ENCODE assay signal across 15 mouse cellular contexts in the genomic region with DNA sequence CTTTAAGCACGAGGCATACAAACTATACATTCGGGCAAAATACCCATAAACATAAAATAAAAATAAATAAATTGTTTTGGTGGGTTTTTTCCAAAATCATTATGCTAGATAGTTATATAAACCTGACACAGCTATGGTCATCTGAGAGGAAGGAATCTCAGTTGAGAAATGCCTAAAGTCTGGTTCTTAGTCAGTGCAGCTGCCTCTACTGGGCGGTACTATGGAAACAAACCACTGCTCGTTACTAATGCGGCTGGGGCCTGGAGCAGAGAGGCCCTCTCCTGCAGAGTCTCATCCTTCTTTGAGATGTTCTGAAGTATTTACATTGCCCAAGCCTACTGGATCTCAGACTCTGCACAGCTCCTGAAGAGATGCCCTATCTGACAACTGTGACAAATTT.
"Had no signal": no experiment of that assay in that cellular context is flagged by ENCODE, and none has a peak within 500 bp of the region (broad histone marks: within the 10 kb centered on the region; RNA-seq: fewer than 3 reads in every experiment).

No protein-coding gene starts in this region.

- H3K4me2 ChIP-seq: neural tube, embryonic 15.5 days; stomach, embryonic 15.5 days had no signal

- DNase-seq: retina, postnatal 1 day; right cerebral cortex, adult 18-20 months; right cerebral cortex, postnatal 14 days; right cerebral cortex, postnatal 25 days; right cerebral cortex, postnatal 4 days; spleen, adult 18-20 months; thymus, adult 18-20 months; thymus, adult 2 months; thymus, postnatal 14 days; thymus, postnatal 25 days; thymus, postnatal 36 days; thymus, postnatal 4 days had no signal

- H3K4me1 ChIP-seq: neural tube, embryonic 15.5 days; stomach, embryonic 15.5 days had no signal

- H3K9me3 ChIP-seq: neural tube, embryonic 15.5 days; stomach, embryonic 15.5 days had no signal

- H3K36me3 ChIP-seq: neural tube, embryonic 15.5 days; stomach, embryonic 15.5 days had no signal

- H3K4me3 ChIP-seq: neural tube, embryonic 15.5 days; stomach, embryonic 15.5 days had no signal

- H3K27ac ChIP-seq: neural tube, embryonic 15.5 days; stomach, embryonic 15.5 days; stomach, postnatal 0 days had no signal

- H3K27me3 ChIP-seq: neural tube, embryonic 15.5 days; stomach, embryonic 15.5 days had no signal

- H3K9ac ChIP-seq: neural tube, embryonic 15.5 days; stomach, embryonic 15.5 days had no signal
